8 mouse cellular contexts compared by ENCODE assay signal in genomic region chrX:102060891-102061290, GRCm38 (mm10). TPM values are rescaled to one million over a fixed set of nuclear protein-coding genes. Genes with fewer than 3 reads are reported as not detected.
DNase-seq lines count a peak whose midpoint lies in the region; ATAC-seq and TF ChIP-seq lines count a peak whose summit lies in the region.

No protein-coding gene starts in this region.

- no peak for ATAC-seq in midbrain, postnatal 0 days (ENCODE audit: low FRiP score)
- no peak for ATAC-seq in midbrain, embryonic 15.5 days (replicated peaks)
- ATAC-seq in erythroid progenitor cell, adult 5-6 weeks (replicated peaks; ENCODE audit: low FRiP score, poor library complexity, severe bottlenecking), result no peak

- intact Hi-C loops in heart, postnatal 10 days (cut with DNase I), result loop anchor here (5.0 kb wide), 1 partner anchor 44 kb away; no protein-coding TSS in a partner anchor

- no peak for TF ChIP-seq CTCF in midbrain, postnatal 0 days (IDR thresholded peaks at IDR 0.05)
- TF ChIP-seq CTCF in cerebellum, adult 2 months (IDR thresholded peaks at IDR 0.05; ENCODE audit: borderline replicate concordance, insufficient read depth, low read depth, low read length), result no peak

- DNase-seq in midbrain, postnatal 0 days (ENCODE audit: low spot score), result peak; percentile 53
- peak; percentile 42 to 64 for DNase-seq in cerebellum, adult 2 months
- DNase-seq in heart, postnatal 10 days, result peak; percentile 33 to 37
- DNase-seq in yolk sac, embryonic 10.5 days (ENCODE audit: low spot score), result no peak
- no peak for DNase-seq in ovary, postnatal 10 days (ENCODE audit: low spot score)

- no peaks in the 10 kb centered on the region for H3K36me3 ChIP-seq in midbrain, postnatal 0 days (ENCODE audit: insufficient read depth, low read length)
- H3K36me3 ChIP-seq in midbrain, embryonic 15.5 days (replicated peaks), result no peaks in the 10 kb centered on the region
- H3K36me3 ChIP-seq in macrophage (ENCODE audit: inconsistent target), result no peaks in the 10 kb centered on the region

- no peaks in the 10 kb centered on the region for H3K9me3 ChIP-seq in midbrain, postnatal 0 days (ENCODE audit: low read length)
- H3K9me3 ChIP-seq in midbrain, embryonic 15.5 days, result no peaks in the 10 kb centered on the region

- no peak overlapping the region for H3K4me3 ChIP-seq in midbrain, postnatal 0 days (ENCODE audit: low read depth, low read length)
- H3K4me3 ChIP-seq in midbrain, embryonic 15.5 days, result no peak overlapping the region
- no peak overlapping the region for H3K4me3 ChIP-seq in cerebellum, adult 2 months (replicated peaks; ENCODE audit: insufficient read depth, low read depth, low read length)
- no peak overlapping the region for H3K4me3 ChIP-seq in macrophage (ENCODE audit: inconsistent target)

- 33% methylated on average over 2 of the region's 2 CpGs for whole genome bisulfite sequencing in midbrain, postnatal 0 days
- 43% methylated on average over 2 of the region's 2 CpGs for WGBS in midbrain, embryonic 15.5 days
- WGBS in cerebellum, adult 2 months, result 18% methylated on average over 2 of the region's 2 CpGs
- WGBS in macrophage (ENCODE audit: missing documents), result 24% methylated on average over 2 of the region's 2 CpGs

- H3K27me3 ChIP-seq in midbrain, postnatal 0 days (ENCODE audit: insufficient read depth, low read length), result no peaks in the 10 kb centered on the region
- no peaks in the 10 kb centered on the region for H3K27me3 ChIP-seq in midbrain, embryonic 15.5 days (replicated peaks)
- H3K27me3 ChIP-seq in cerebellum, adult 2 months (ENCODE audit: control insufficient read depth, insufficient read depth, low read length), result no peaks in the 10 kb centered on the region

- H3K4me2 ChIP-seq in midbrain, postnatal 0 days (ENCODE audit: low read depth, low read length, poor library complexity, severe bottlenecking), result no peak overlapping the region
- H3K4me2 ChIP-seq in midbrain, embryonic 15.5 days, result no peak overlapping the region

- no peaks in the 10 kb centered on the region for H3K4me1 ChIP-seq in midbrain, postnatal 0 days (ENCODE audit: insufficient read depth, low read length)
- H3K4me1 ChIP-seq in midbrain, embryonic 15.5 days, result peaks cover 9% of the 10 kb centered on the region
- peaks cover 13% of the 10 kb centered on the region for H3K4me1 ChIP-seq in cerebellum, adult 2 months (ENCODE audit: control insufficient read depth, insufficient read depth, low read length)

- H3K9ac ChIP-seq in midbrain, postnatal 0 days (replicated peaks; ENCODE audit: low read length, poor library complexity, severe bottlenecking), result no peak overlapping the region
- no peak overlapping the region for H3K9ac ChIP-seq in midbrain, embryonic 15.5 days

- no peaks in the 10 kb centered on the region for H3K79me2 ChIP-seq in macrophage (ENCODE audit: inconsistent target)

- no peak for TF ChIP-seq POLR2A in cerebellum, adult 2 months (IDR thresholded peaks at IDR 0.05; ENCODE audit: borderline replicate concordance, insufficient read depth, low read length)

- no peak overlapping the region for H3K27ac ChIP-seq in midbrain, postnatal 0 days (ENCODE audit: low read depth, low read length)
- H3K27ac ChIP-seq in midbrain, embryonic 15.5 days, result no peak overlapping the region
- no peak overlapping the region for H3K27ac ChIP-seq in cerebellum, adult 2 months (ENCODE audit: insufficient read depth, low read length)
- peak overlapping the region; percentile 7; the same call in 1 of the 2 replicates for H3K27ac ChIP-seq in macrophage

RNA-seq across cellular contexts. Expression of gene Rtl5, which starts 10.2 kb away (rescaled TPM):
- 45.8 and 50.0 TPM in 2 replicates for total RNA-seq in midbrain, postnatal 0 days (2014; rRNA removed)
- 6.2 and 7.5 TPM in 2 replicates for polyA plus RNA-seq in midbrain, postnatal 0 days (2015; fragmentation: Nextera tagmentation; extraction: Ambion mirVana)
- polyA plus RNA-seq in midbrain, embryonic 15.5 days (2015; fragmentation: Nextera tagmentation; extraction: Ambion mirVana), result 9.4 and 11.6 TPM in 2 replicates
- 14.7 and 16.1 TPM in 2 replicates for polyA plus RNA-seq in cerebellum, adult 2 months (2012; rRNA removed)
- 1 to 10 TPM; 2.1 to 2.8 TPM for total RNA-seq in heart, postnatal 10 days (2021)
- 10 to 100 TPM in 19 of 26 experiments, 1 to 10 TPM in 7; 5.0 to 83.3 (median 14.5) TPM for total RNA-seq in macrophage (2018; cell fraction: chromatin; rRNA removed)
- 10 to 100 TPM in 20 of 26 experiments, 1 to 10 TPM in 6; 6.2 to 28.4 (median 14.0) TPM for total RNA-seq in macrophage (2018; cell fraction: cytosol; rRNA removed)
- total RNA-seq in macrophage (2018; cell fraction: nucleus; rRNA removed), result 10 to 100 TPM in 25 of 26 experiments, 1 to 10 TPM in 1; 8.4 to 57.4 (median 25.4) TPM
- 7.6 to 21.8 TPM (median 8.2 TPM) in 3 replicates for polyA plus RNA-seq in macrophage (2018)
- 2.1 TPM in 1 of 2 replicates, not detected in the other for total RNA-seq in erythroid progenitor cell, adult 5-6 weeks (2015; ENCODE audit: low replicate concordance)
- 0.26 and 0.30 TPM in 2 replicates for total RNA-seq in erythroid progenitor cell, adult 5-6 weeks (2017; ENCODE audit: low replicate concordance)

RNA-seq across cellular contexts. Expression of gene Pin4, which starts 58.4 kb away (rescaled TPM):
- total RNA-seq in midbrain, postnatal 0 days (2014; rRNA removed), result 7.7 and 17.8 TPM in 2 replicates
- 41.1 and 54.6 TPM in 2 replicates for polyA plus RNA-seq in midbrain, postnatal 0 days (2015; fragmentation: Nextera tagmentation; extraction: Ambion mirVana)
- 63.9 and 71.5 TPM in 2 replicates for polyA plus RNA-seq in midbrain, embryonic 15.5 days (2015; fragmentation: Nextera tagmentation; extraction: Ambion mirVana)
- 42.2 and 51.5 TPM in 2 replicates for polyA plus RNA-seq in cerebellum, adult 2 months (2012; rRNA removed)
- total RNA-seq in heart, postnatal 10 days (2021), result 10 to 100 TPM; 18.8 to 33.1 TPM
- total RNA-seq in macrophage (2018; cell fraction: chromatin; rRNA removed), result 10 to 100 TPM in 10 of 26 experiments, 1 to 10 TPM in 14, not detected in 2; 3.3 to 18.0 (median 8.7) TPM
- 100 to 1,000 TPM in 12 of 26 experiments, 10 to 100 TPM in 14; 75.4 to 168 (median 94.8) TPM for total RNA-seq in macrophage (2018; cell fraction: cytosol; rRNA removed)
- 10 to 100 TPM in 25 of 26 experiments, 1 to 10 TPM in 1; 9.5 to 46.9 (median 24.0) TPM for total RNA-seq in macrophage (2018; cell fraction: nucleus; rRNA removed)
- 109 to 182 TPM (median 119 TPM) in 3 replicates for polyA plus RNA-seq in macrophage (2018)
- total RNA-seq in erythroid progenitor cell, adult 5-6 weeks (2015; ENCODE audit: low replicate concordance), result 53.7 TPM in 1 of 2 replicates, not detected in the other
- total RNA-seq in erythroid progenitor cell, adult 5-6 weeks (2017; ENCODE audit: low replicate concordance), result 42.7 and 82.7 TPM in 2 replicates

Comparison
In these comparisons a context has a peak if more than half of its experiments do, and no peak if none do; other contexts are left out.
1. DNase-seq: peak in midbrain, postnatal 0 days (single experiment), cerebellum, adult 2 months (2 of 2) and heart, postnatal 10 days (2 of 2); none in yolk sac, embryonic 10.5 days (single experiment) and ovary, postnatal 10 days (single experiment).